Mouse (Mus musculus) megakaryocyte, embryonic 14.5 days (primary cell): ENCODE measurements around the gene Nbeal2.

ENCODE experiments used
- FLI1 ChIP-seq: IDR thresholded peaks from 2 replicates; pipeline ENCODE4 v1.6.1; 2012; ENCODE audit warnings: low read length, inconsistent platforms, mixed read lengths
- GATA1 ChIP-seq: IDR thresholded peaks from 3 replicates; pipeline ENCODE4 v1.6.1; 2012; ENCODE audit warnings: mixed read lengths, low read length, inconsistent platforms, borderline replicate concordance

- no peak for TF ChIP-seq GATA1
- no peak for TF ChIP-seq FLI1
Measured at GRCm38 (mm10) chr9:110678886-110679285, 24.9 kb upstream of the Nbeal2 start.
